Mouse (Mus musculus) inflammation-experienced regulatory T-cells, adult 6 months (primary cell): ENCODE results near the gene Prr18. TPM values are rescaled to one million over a fixed set of nuclear protein-coding genes. Genes with fewer than 3 reads are reported as not detected.

Experiments
- ATAC-seq: one replicate; pipeline ENCODE4 v1.8.0; 2017
- polyA plus RNA-seq, 3 experiments: library from polyadenylated mRNA; unstranded; fragments of 100-300 nt; shearing (Covaris generic); gene quantifications; one replicate each; pipeline ENCODE4 v1.2.1; 2017

Prr18 gene
- polyA plus RNA-seq, 3 experiments from 2014 or later: 0.25 TPM; not detected in 2

- no peak for ATAC-seq
Observed at GRCm38 (mm10) chr17:8390487-8390886, 53.2 kb downstream of the Prr18 start.

Other genes with a start within 250 kb of the Prr18 start
- under 1 TPM in 1 of 3 experiments, not detected in 2; 0.26 TPM for gene Gm49673, start 189.7 kb upstream of the Prr18 start, polyA plus RNA-seq
- 10 to 100 TPM; 41.7 to 52.1 (median 51.3) TPM for gene Rnaset2a, start 189.4 kb upstream of the Prr18 start, polyA plus RNA-seq
- 10 to 100 TPM; 22.8 to 31.0 (median 24.2) TPM for gene Fgfr1op, start 172.0 kb upstream of the Prr18 start, polyA plus RNA-seq
- 100 to 1,000 TPM in 2 of 3 experiments, 10 to 100 TPM in 1; 42.1 to 112 (median 100) TPM for gene Ccr6, start 101.4 kb upstream of the Prr18 start, polyA plus RNA-seq
- 100 to 1,000 TPM; 178 to 199 (median 188) TPM for gene Mpc1, start 54.6 kb upstream of the Prr18 start, polyA plus RNA-seq
- gene Sft2d1, start 26.4 kb upstream of the Prr18 start, polyA plus RNA-seq: 100 to 1,000 TPM; 111 to 145 (median 111) TPM
- gene T2, start 18.5 kb downstream of the Prr18 start, polyA plus RNA-seq: 1 to 10 TPM in 2 of 3 experiments, under 1 TPM in 1; 0.44 to 2.0 (median 1.4) TPM
- gene T, start 97.0 kb downstream of the Prr18 start, polyA plus RNA-seq: not detected
- gene Pde10a, start 187.9 kb downstream of the Prr18 start, polyA plus RNA-seq: not detected
- 1 to 10 TPM in 2 of 3 experiments, not detected in 1; 2.2 to 3.6 TPM for gene Gm17087, start 229.5 kb downstream of the Prr18 start, polyA plus RNA-seq